Mouse (Mus musculus): ENCODE data around the gene Cdca7l.

- TF ChIP-seq CTCF (IDR thresholded peaks at IDR 0.05) (no peak), EP300 (IDR thresholded peaks at IDR 0.05) (no peak)
These were observed 6.0 kb downstream of the Cdca7l start for GRCm38 (mm10) chr12:117810074-117810473.
